Mouse (Mus musculus) kidney, postnatal 0 days (tissue): ENCODE data around the gene C2. TPM values are rescaled to one million over a fixed set of nuclear protein-coding genes. Genes with fewer than 3 reads are reported as not detected.

Source experiments
- ATAC-seq: fragments of 200-750 bp; cut with Nextera tagmentation; replicated peaks from 2 replicates; pipeline ENCODE4 v1.8.0; 2017; ENCODE audit warnings: low read depth, moderate number of reproducible peaks, moderate TSS enrichment, moderate library complexity; ENCODE audit not compliant: low FRiP score
- DNase-seq: peaks from one replicate; pipeline ENCODE4 v3.0.0-alpha.2; 2016; ENCODE audit warnings: low spot score
- H3K27ac ChIP-seq: fragments of 300-500 bp; sonication (generic); 2 replicates; pipeline ENCODE4 v1.5.1; 2014; ENCODE audit warnings: mild to moderate bottlenecking
- H3K27me3 ChIP-seq: fragments of 300-500 bp; sonication (generic); 2 replicates; pipeline ENCODE4 v1.6.1; 2014; ENCODE audit warnings: low read length, mixed read lengths; ENCODE audit not compliant: insufficient read depth
- H3K36me3 ChIP-seq: fragments of 300-500 bp; sonication (generic); 2 replicates; pipeline ENCODE4 v1.6.1; 2014; ENCODE audit warnings: low read length, mixed read lengths; ENCODE audit not compliant: insufficient read depth
- H3K4me1 ChIP-seq: fragments of 300-500 bp; sonication (generic); replicated peaks from 2 replicates; pipeline ENCODE4 v1.6.1; 2014; ENCODE audit warnings: antibody characterized with exemption, low read length, mixed read lengths; ENCODE audit not compliant: insufficient read depth
- H3K4me2 ChIP-seq: fragments of 300-500 bp; sonication (generic); 2 replicates; pipeline ENCODE4 v1.6.1; 2014; ENCODE audit warnings: mild to moderate bottlenecking, low read length, moderate library complexity, mixed read lengths
- H3K4me3 ChIP-seq: fragments of 300-500 bp; sonication (generic); replicated peaks from 2 replicates; pipeline ENCODE4 v1.5.1; 2014; ENCODE audit warnings: low read depth, low read length
- H3K9ac ChIP-seq: fragments of 300-500 bp; sonication (generic); 2 replicates; pipeline ENCODE4 v1.6.1; 2014; ENCODE audit warnings: low read depth, low read length
- H3K9me3 ChIP-seq: fragments of 300-500 bp; sonication (generic); replicated peaks from 2 replicates; pipeline ENCODE4 v1.6.1; 2016; ENCODE audit warnings: low read length, inconsistent platforms, mixed read lengths
- CTCF ChIP-seq: IDR thresholded peaks from 2 replicates; pipeline ENCODE4 v1.5.1; 2016; ENCODE audit warnings: antibody characterized with exemption, low read depth, mild to moderate bottlenecking, moderate library complexity
- WGBS: fragments of 180-500 bp; shearing (Covaris S2); extraction: QIAGEN DNeasy Blood & Tissue Kit; methylation state at CpG from one replicate; pipeline ENCODE4 v1.1.7; 2014; 5-methylcytosine and 5-hydroxymethylcytosine counted together
- polyA plus RNA-seq: library from polyadenylated mRNA; unstranded; fragments of >200 nt; fragmentation: Nextera tagmentation; extraction: Ambion mirVana; gene quantifications from 2 replicates; pipeline ENCODE4 v1.2.1, GENCODE M21; 2015

C2 gene
- polyA plus RNA-seq, 1 experiment from 2014 or later = 7.4 TPM

GRCm38 (mm10) chr17:34847192-34847591 lies 50.9 kb downstream of the C2 start:
- ATAC-seq (no peak), DNase-seq (no peak)
- no peak overlapping the region for H3K4me3 ChIP-seq
- no peak overlapping the region for H3K4me2 ChIP-seq
- H3K27ac ChIP-seq = no peak overlapping the region
- no peak overlapping the region for H3K9ac ChIP-seq
- peaks cover 51% of the 10 kb centered on the region for H3K36me3 ChIP-seq
- peaks cover 8% of the 10 kb centered on the region for H3K4me1 ChIP-seq
- no peaks in the 10 kb centered on the region for H3K27me3 ChIP-seq
- TF ChIP-seq CTCF = no peak
- WGBS = 89% methylated on average over 6 of the region's 6 CpGs
- H3K9me3 ChIP-seq = no peaks in the 10 kb centered on the region

GRCm38 (mm10) chr17:34844884-34845283 lies 53.2 kb downstream of the C2 start:
- Histone ChIP-seq H3K9ac (no peak overlapping the region), H3K4me1 (no peaks in the 10 kb centered on the region), H3K4me3 (no peak overlapping the region), H3K27me3 (no peaks in the 10 kb centered on the region), H3K4me2 (no peak overlapping the region), H3K27ac (no peak overlapping the region), H3K9me3 (no peaks in the 10 kb centered on the region), H3K36me3 (peaks cover 69% of the 10 kb centered on the region)
- DNase-seq (no peak), ATAC-seq (no peak)
- WGBS = 94% methylated on average over 13 of the region's 13 CpGs
- TF ChIP-seq CTCF = no peak

DNA sequence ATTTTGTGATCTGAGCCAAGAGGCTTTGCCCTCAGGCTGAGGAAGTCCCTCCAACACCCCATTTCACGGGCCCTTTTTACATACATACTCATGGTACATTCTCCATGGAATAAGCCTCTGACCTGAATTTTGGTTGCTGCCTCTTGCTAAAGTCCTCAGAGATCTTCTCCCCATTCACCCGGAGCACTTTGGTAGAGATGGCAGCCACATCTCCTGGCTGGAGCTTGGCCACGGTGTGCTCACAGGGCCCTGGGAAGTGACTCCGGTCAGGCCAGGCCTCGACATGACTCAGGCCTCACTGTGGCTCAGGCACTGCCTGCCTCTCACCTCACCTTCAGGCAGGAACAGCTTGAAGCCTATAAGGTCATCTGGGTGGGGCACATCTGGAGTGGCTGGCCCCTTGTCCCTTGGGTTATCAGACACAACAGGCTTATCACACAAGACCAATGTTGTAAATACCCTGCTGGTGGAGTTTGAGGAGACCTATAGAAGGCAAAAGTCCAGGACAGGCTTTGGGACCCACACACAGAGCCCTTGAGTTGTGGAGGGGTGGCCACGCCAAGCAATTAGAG lies 57.2 kb downstream of the C2 start:
- Histone ChIP-seq H3K9ac (no peak overlapping the region), H3K4me1 (peaks cover 4% of the 10 kb centered on the region; the same call in 1 of the 2 replicates), H3K4me2 (no peak overlapping the region), H3K4me3 (no peak overlapping the region), H3K36me3 (peaks cover 52% of the 10 kb centered on the region), H3K9me3 (no peaks in the 10 kb centered on the region), H3K27ac (no peak overlapping the region), H3K27me3 (no peaks in the 10 kb centered on the region)
- ATAC-seq = no peak
- no peak for TF ChIP-seq CTCF
- no peak for DNase-seq
- WGBS = 83% methylated on average over 6 of the region's 6 CpGs

DNA sequence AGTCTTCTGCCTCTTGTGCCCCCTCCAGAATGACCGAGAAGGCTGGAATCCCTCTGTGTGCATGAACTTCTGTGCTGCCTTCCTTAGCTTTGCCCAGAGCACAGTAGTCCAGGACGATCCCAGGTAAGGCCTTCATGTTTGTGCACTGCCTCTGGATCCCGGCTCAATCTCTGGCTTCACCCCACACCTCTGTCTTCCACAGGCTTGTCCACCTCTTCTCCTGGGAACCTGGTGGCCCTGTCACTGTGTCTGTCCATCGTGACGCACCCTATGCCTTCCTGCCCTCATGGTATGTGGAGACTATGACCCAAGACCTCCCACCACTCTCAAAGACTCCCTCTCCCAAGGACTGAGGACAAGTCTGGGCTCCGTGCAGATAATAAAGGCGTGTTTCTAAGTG lies 59.3 kb downstream of the C2 start:
- DNase-seq (no peak), ATAC-seq (no peak)
- 89% methylated on average over 7 of the region's 7 CpGs for WGBS
- Histone ChIP-seq H3K27me3 (no peaks in the 10 kb centered on the region), H3K36me3 (peaks cover 38% of the 10 kb centered on the region), H3K9me3 (no peaks in the 10 kb centered on the region), H3K4me1 (peaks cover 5% of the 10 kb centered on the region; the same call in 1 of the 2 replicates), H3K9ac (no peak overlapping the region), H3K4me3 (no peak overlapping the region), H3K27ac (no peak overlapping the region), H3K4me2 (no peak overlapping the region)
- TF ChIP-seq CTCF = no peak

GRCm38 (mm10) chr17:34837464-34838324 lies 60.4 kb downstream of the C2 start:
- DNase-seq = peak; percentile 15
- H3K4me3 ChIP-seq = peak overlapping the region; percentile 80
- H3K4me1 ChIP-seq = peaks cover 5% of the 10 kb centered on the region; the same call in 1 of the 2 replicates
- ATAC-seq = peak; percentile 14
- H3K9me3 ChIP-seq = no peaks in the 10 kb centered on the region
- no peaks in the 10 kb centered on the region for H3K27me3 ChIP-seq
- peaks cover 36% of the 10 kb centered on the region for H3K36me3 ChIP-seq
- no peak for TF ChIP-seq CTCF
- peak overlapping the region; percentile 72 for H3K9ac ChIP-seq
- H3K4me2 ChIP-seq = peak overlapping the region; percentile 83
- WGBS = 22% methylated on average over 43 of the region's 43 CpGs
- H3K27ac ChIP-seq = peak overlapping the region; percentile 75

GRCm38 (mm10) chr17:34836856-34837221 lies 61.2 kb downstream of the C2 start, which contains the start of the genes Stk19 and Dxo:
Gene Stk19 (minus strand): TSS chr17:34836945.
Gene Dxo (plus strand): TSS chr17:34837019.
- H3K36me3 ChIP-seq = peaks cover 35% of the 10 kb centered on the region
- no peaks in the 10 kb centered on the region for H3K27me3 ChIP-seq

More at GRCm38 (mm10) chr17:34836856-34837221, 61.2 kb downstream of the C2 start, which contains the start of the genes Stk19 and Dxo:
- Histone ChIP-seq H3K4me3 (peak within 1 kb of the TSS; percentile 80), H3K9ac (peak within 1 kb of the TSS; percentile 72), H3K27ac (peak within 1 kb of the TSS; percentile 77), H3K4me1 (peaks cover 5% of the 10 kb centered on the region; the same call in 1 of the 2 replicates), H3K4me2 (peak within 1 kb of the TSS; percentile 83), H3K9me3 (no peaks in the 10 kb centered on the region)
- DNase-seq (peak; percentile 97), ATAC-seq (peak; percentile 91)
- under 1% methylated on average over 40 of the region's 40 CpGs for WGBS
- TF ChIP-seq CTCF = no peak
